Mouse (Mus musculus) olfactory bulb, adult 2 months (tissue): ENCODE measurements around the gene Rab4b.

ENCODE experiments used
- CTCF ChIP-seq: fragments of 200-500 bp; IDR thresholded peaks from 2 replicates; pipeline ENCODE4 v1.5.1; 2012; ENCODE audit warnings: low read depth, mild to moderate bottlenecking, low read length, moderate library complexity; ENCODE audit not compliant: insufficient read depth
- POLR2A ChIP-seq: fragments of 200-500 bp; IDR thresholded peaks from 2 replicates; pipeline ENCODE4 v1.6.1; 2012; ENCODE audit warnings: mild to moderate bottlenecking, low read depth, low read length, moderate library complexity; ENCODE audit not compliant: insufficient read depth

DNA sequence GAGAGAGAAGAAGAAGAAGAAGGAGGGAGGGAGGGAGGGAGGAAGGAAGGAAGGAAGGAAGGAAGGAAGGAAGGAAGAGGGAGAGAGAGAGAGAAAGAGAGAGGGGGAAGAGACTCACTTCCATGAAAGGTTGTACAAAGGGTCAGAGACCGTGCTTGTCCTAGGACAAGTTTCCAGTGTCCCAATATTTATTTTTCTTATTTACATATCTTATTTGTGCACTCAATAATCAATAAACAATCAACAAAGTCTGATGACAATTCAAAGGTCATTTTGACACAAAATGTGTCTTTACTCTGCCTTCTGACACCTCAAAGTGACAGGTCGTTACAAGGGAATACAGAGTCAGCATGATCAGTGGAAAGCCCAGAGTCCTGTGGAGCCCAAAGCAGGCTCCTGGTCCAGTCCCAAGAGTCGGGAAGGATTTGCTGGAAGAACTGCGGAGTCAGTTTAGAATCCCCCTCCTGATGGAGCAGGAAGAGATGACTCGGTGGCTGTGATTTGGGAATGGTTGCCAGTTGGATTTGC lies 54.3 kb downstream of the Rab4b start:
- TF ChIP-seq CTCF (no peak), POLR2A (no peak)
